Mouse (Mus musculus): Measurements from ENCODE around the gene Rmdn3. TPM values are rescaled to one million over a fixed set of nuclear protein-coding genes. Genes with fewer than 3 reads are reported as not detected.

The Rmdn3 gene
- polyA plus RNA-seq (2014; fragmentation: Illumina TruSeq; extraction: RNeasy Lipid Tissue Mini Kit (QIAGEN cat#74804); ENCODE audit: low read depth, low replicate concordance), result 47.9 TPM

GRCm38 (mm10) chr2:119156681-119157572 lies at the start of gene Rmdn3:
TSS of gene Rmdn3 (minus strand) at chr2:119157034.

GRCm38 (mm10) chr2:119173991-119174651 lies 17.3 kb upstream of the Rmdn3 start, which contains the start of gene Gm14137:
TSS of gene Gm14137 (plus strand) at chr2:119174509.

GRCm38 (mm10) chr2:119166901-119167865 lies 10.3 kb upstream of the Rmdn3 start, which contains the start of gene Gchfr:
TSS of gene Gchfr (plus strand) at chr2:119167773.

GRCm38 (mm10) chr2:119112438-119113112 lies 44.3 kb downstream of the Rmdn3 start, which contains the start of gene Rad51:
TSS of gene Rad51 (plus strand) at chr2:119112793.

Other genes starting within 250 kb of the Rmdn3 start
- gene Chst14, start 230.5 kb downstream of the Rmdn3 start, polyA plus RNA-seq (2014; fragmentation: Illumina TruSeq; extraction: RNeasy Lipid Tissue Mini Kit (QIAGEN cat#74804); ENCODE audit: low read depth, low replicate concordance), result 1.2 TPM
- 36.6 TPM for gene Ccdc32, start 127.6 kb downstream of the Rmdn3 start, polyA plus RNA-seq (2014; fragmentation: Illumina TruSeq; extraction: RNeasy Lipid Tissue Mini Kit (QIAGEN cat#74804); ENCODE audit: low read depth, low replicate concordance)
- gene Rpusd2, start 122.2 kb downstream of the Rmdn3 start, polyA plus RNA-seq (2014; fragmentation: Illumina TruSeq; extraction: RNeasy Lipid Tissue Mini Kit (QIAGEN cat#74804); ENCODE audit: low read depth, low replicate concordance), result 4.1 TPM
- 9.7 TPM for gene Knl1, start 109.9 kb downstream of the Rmdn3 start, polyA plus RNA-seq (2014; fragmentation: Illumina TruSeq; extraction: RNeasy Lipid Tissue Mini Kit (QIAGEN cat#74804); ENCODE audit: low read depth, low replicate concordance)
- gene Rad51, start 44.2 kb downstream of the Rmdn3 start, polyA plus RNA-seq (2014; fragmentation: Illumina TruSeq; extraction: RNeasy Lipid Tissue Mini Kit (QIAGEN cat#74804); ENCODE audit: low read depth, low replicate concordance), result 8.2 TPM
- not detected for gene Gchfr, start 10.7 kb upstream of the Rmdn3 start, polyA plus RNA-seq (2014; fragmentation: Illumina TruSeq; extraction: RNeasy Lipid Tissue Mini Kit (QIAGEN cat#74804); ENCODE audit: low read depth, low replicate concordance)
- gene Gm14137, start 17.5 kb upstream of the Rmdn3 start, polyA plus RNA-seq (2014; fragmentation: Illumina TruSeq; extraction: RNeasy Lipid Tissue Mini Kit (QIAGEN cat#74804); ENCODE audit: low read depth, low replicate concordance), result 1.6 TPM
- 5.5 TPM for gene Zfyve19, start 51.6 kb upstream of the Rmdn3 start, polyA plus RNA-seq (2014; fragmentation: Illumina TruSeq; extraction: RNeasy Lipid Tissue Mini Kit (QIAGEN cat#74804); ENCODE audit: low read depth, low replicate concordance)
- gene Dnajc17, start 51.8 kb upstream of the Rmdn3 start, polyA plus RNA-seq (2014; fragmentation: Illumina TruSeq; extraction: RNeasy Lipid Tissue Mini Kit (QIAGEN cat#74804); ENCODE audit: low read depth, low replicate concordance), result 0.79 TPM
- gene Ppp1r14d, start 72.9 kb upstream of the Rmdn3 start, polyA plus RNA-seq (2014; fragmentation: Illumina TruSeq; extraction: RNeasy Lipid Tissue Mini Kit (QIAGEN cat#74804); ENCODE audit: low read depth, low replicate concordance), result 62.5 TPM
- gene Spint1, start 80.3 kb upstream of the Rmdn3 start, polyA plus RNA-seq (2014; fragmentation: Illumina TruSeq; extraction: RNeasy Lipid Tissue Mini Kit (QIAGEN cat#74804); ENCODE audit: low read depth, low replicate concordance), result 50.8 TPM
- gene Rhov, start 114.2 kb upstream of the Rmdn3 start, polyA plus RNA-seq (2014; fragmentation: Illumina TruSeq; extraction: RNeasy Lipid Tissue Mini Kit (QIAGEN cat#74804); ENCODE audit: low read depth, low replicate concordance), result not detected
- gene Vps18, start 131.7 kb upstream of the Rmdn3 start, polyA plus RNA-seq (2014; fragmentation: Illumina TruSeq; extraction: RNeasy Lipid Tissue Mini Kit (QIAGEN cat#74804); ENCODE audit: low read depth, low replicate concordance), result 0.22 TPM
- gene Dll4, start 168.8 kb upstream of the Rmdn3 start, polyA plus RNA-seq (2014; fragmentation: Illumina TruSeq; extraction: RNeasy Lipid Tissue Mini Kit (QIAGEN cat#74804); ENCODE audit: low read depth, low replicate concordance), result 0.76 TPM
- 0.54 TPM for gene Chac1, start 194.2 kb upstream of the Rmdn3 start, polyA plus RNA-seq (2014; fragmentation: Illumina TruSeq; extraction: RNeasy Lipid Tissue Mini Kit (QIAGEN cat#74804); ENCODE audit: low read depth, low replicate concordance)

Measured in sigmoid colon, adult 10 weeks (tissue).